19 mouse cellular contexts compared by ENCODE assay signal in genomic region chr11:81055446-81056145, GRCm38 (mm10).
DNase-seq lines count a peak whose midpoint lies in the region; ATAC-seq lines count a peak whose summit lies in the region.
"Had no signal": no experiment of that assay in that cellular context is flagged by ENCODE, and none has a peak within 500 bp of the region (broad histone marks: within the 10 kb centered on the region; RNA-seq: fewer than 3 reads in every experiment).

No protein-coding gene starts in this region.

- no peak for ATAC-seq in cerebellum, adult (ENCODE audit: insufficient number of reproducible peaks, low FRiP score, low TSS enrichment)
- ATAC-seq: forebrain, postnatal 0 days; Patski had no signal

- intact Hi-C loops in left cerebral cortex, postnatal 36 days (cut with DNase I), result loop anchor here (5.0 kb wide), 2 partner anchors 42 to 97 kb away; no protein-coding TSS in a partner anchor

- peak; percentile 31 to 52 for DNase-seq in cerebellum, postnatal 14 days
- peak; percentile 26 to 36 for DNase-seq in left cerebral cortex, postnatal 36 days (ENCODE audit: low spot score in 2 of 2)
- DNase-seq in left cerebral cortex, adult 11 months (ENCODE audit: low spot score), result no peak
- DNase-seq in right cerebral cortex, adult 18-20 months, result peak; percentile 54
- DNase-seq in right cerebral cortex, postnatal 14 days, result no peak
- DNase-seq in retina, postnatal 1 day, result peak; percentile 63
- DNase-seq in adrenal gland, postnatal 14 days, result no peak
- DNase-seq: B cell, adult 2 months; forebrain, postnatal 0 days; gastrocnemius, postnatal 36 days; heart, adult 2 months; heart, postnatal 14 days; kidney, adult 11 months; kidney, postnatal 36 days; lung, embryonic 14.5 days; lung, postnatal 36 days; spleen, adult 18-20 months had no signal

Comparison
In these comparisons a context has a peak if more than half of its experiments do, and no peak if none do; other contexts are left out.
1. DNase-seq: peak in cerebellum, postnatal 14 days (2 of 2), left cerebral cortex, postnatal 36 days (2 of 2), right cerebral cortex, adult 18-20 months (single experiment) and retina, postnatal 1 day (single experiment); none in left cerebral cortex, adult 11 months (single experiment), right cerebral cortex, postnatal 14 days (single experiment) and adrenal gland, postnatal 14 days (single experiment).